Mouse (Mus musculus) stomach, postnatal 0 days (tissue): ENCODE results near the gene Rad51b. TPM values are rescaled to one million over a fixed set of nuclear protein-coding genes. Genes with fewer than 3 reads are reported as not detected.
A peak's percentile ranks its signal among the peaks of the same experiment; 100 is the strongest.

ENCODE experiments used
- ATAC-seq: fragments of 200-750 bp; cut with Nextera tagmentation; 2 replicates; pipeline ENCODE4 v1.8.0; 2017; ENCODE audit not compliant: low FRiP score, low TSS enrichment
- DNase-seq: peaks from one replicate; pipeline ENCODE4 v3.0.0-alpha.2; 2016; ENCODE audit warnings: low spot score
- H3K27ac ChIP-seq: fragments of 300-500 bp; sonication (generic); replicated peaks from 2 replicates; pipeline ENCODE4 v1.5.1; 2014; ENCODE audit warnings: mild to moderate bottlenecking, control low read depth
- H3K27me3 ChIP-seq: fragments of 300-500 bp; sonication (generic); 2 replicates; pipeline ENCODE4 v1.6.1; 2014; ENCODE audit warnings: low read length; ENCODE audit not compliant: control insufficient read depth, insufficient read depth
- H3K36me3 ChIP-seq: fragments of 300-500 bp; sonication (generic); 2 replicates; pipeline ENCODE4 v1.6.1; 2014; ENCODE audit warnings: low read length, mixed read lengths; ENCODE audit not compliant: control insufficient read depth, insufficient read depth
- H3K4me1 ChIP-seq: fragments of 300-500 bp; sonication (generic); replicated peaks from 2 replicates; pipeline ENCODE4 v1.6.1; 2014; ENCODE audit warnings: antibody characterized with exemption; ENCODE audit not compliant: control insufficient read depth, insufficient read depth
- H3K4me2 ChIP-seq: fragments of 300-500 bp; sonication (generic); replicated peaks from 2 replicates; pipeline ENCODE4 v1.6.1; 2014; ENCODE audit warnings: low read depth, mild to moderate bottlenecking, control low read depth, moderate library complexity
- H3K4me3 ChIP-seq: fragments of 300-500 bp; sonication (generic); 2 replicates; pipeline ENCODE4 v1.5.1; 2014; ENCODE audit warnings: low read depth, low read length, control low read depth
- H3K9ac ChIP-seq: fragments of 300-500 bp; sonication (generic); 2 replicates; pipeline ENCODE4 v1.6.1; 2014; ENCODE audit warnings: mild to moderate bottlenecking, low read length, control low read depth, mixed read lengths
- H3K9me3 ChIP-seq: fragments of 300-500 bp; sonication (generic); 2 replicates; pipeline ENCODE4 v1.6.1; 2016; ENCODE audit warnings: low read length; ENCODE audit not compliant: control insufficient read depth
- CTCF ChIP-seq: IDR thresholded peaks from 2 replicates; pipeline ENCODE4 v1.5.1; 2016; ENCODE audit warnings: antibody characterized with exemption, low read depth, mild to moderate bottlenecking, moderate library complexity
- EP300 ChIP-seq: optimal IDR thresholded peaks from 2 replicates; pipeline ENCODE3; 2016; ENCODE audit warnings: antibody characterized with exemption
- WGBS: fragments of 180-500 bp; shearing (Covaris S2); extraction: QIAGEN DNeasy Blood & Tissue Kit; methylation state at CpG from one replicate; pipeline ENCODE4 v1.1.7; 2014; 5-methylcytosine and 5-hydroxymethylcytosine counted together
- polyA plus RNA-seq: library from polyadenylated mRNA; unstranded; fragments of >200 nt; fragmentation: Nextera tagmentation; extraction: Ambion mirVana; gene quantifications from 2 replicates; pipeline ENCODE4 v1.2.1, GENCODE M21; 2015

The Rad51b gene
- polyA plus RNA-seq, 1 experiment from 2014 or later, result 2.0 TPM

DNA sequence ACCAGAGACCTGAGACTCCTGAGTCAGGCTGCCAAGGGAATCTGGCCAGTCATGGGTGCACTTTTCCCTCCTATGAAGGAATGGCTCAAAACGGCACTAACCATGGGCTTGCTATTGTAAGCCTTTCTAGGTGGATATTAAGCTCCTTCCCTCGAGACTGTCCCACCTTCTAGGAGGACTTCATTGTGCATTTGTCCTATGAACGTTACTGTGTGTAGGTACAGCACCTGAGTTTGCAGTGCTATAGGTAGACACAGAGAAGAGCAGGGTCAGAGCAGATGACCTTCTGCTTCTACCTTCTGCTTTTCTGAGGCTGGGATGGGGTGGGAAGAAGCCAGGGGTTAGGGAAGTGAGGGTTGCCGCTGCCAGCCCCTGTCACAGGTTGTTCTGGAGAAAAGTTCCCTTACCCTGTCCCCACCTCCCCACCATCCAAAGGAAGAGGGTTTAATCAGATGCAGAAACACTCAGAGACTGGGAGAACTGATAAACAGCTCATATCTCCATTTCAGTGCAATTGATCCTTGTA is 329.5 kb downstream of the Rad51b start:
- H3K9ac ChIP-seq, result no peak overlapping the region
- no peak for DNase-seq
- 0 out of 2 replicates have a peak, but pooled peaks cover 2% of the 10 kb centered on the region for H3K4me1 ChIP-seq
- no peak for ATAC-seq
- H3K27ac ChIP-seq, result peak overlapping the region; percentile 56
- H3K9me3 ChIP-seq, result no peaks in the 10 kb centered on the region
- H3K4me3 ChIP-seq, result no peak overlapping the region
- no peak overlapping the region for H3K4me2 ChIP-seq
- no peaks in the 10 kb centered on the region for H3K27me3 ChIP-seq
- 67% methylated on average over 4 of the region's 4 CpGs for WGBS
- TF ChIP-seq EP300, result no peak
- no peak for TF ChIP-seq CTCF
- no peaks in the 10 kb centered on the region for H3K36me3 ChIP-seq

DNA sequence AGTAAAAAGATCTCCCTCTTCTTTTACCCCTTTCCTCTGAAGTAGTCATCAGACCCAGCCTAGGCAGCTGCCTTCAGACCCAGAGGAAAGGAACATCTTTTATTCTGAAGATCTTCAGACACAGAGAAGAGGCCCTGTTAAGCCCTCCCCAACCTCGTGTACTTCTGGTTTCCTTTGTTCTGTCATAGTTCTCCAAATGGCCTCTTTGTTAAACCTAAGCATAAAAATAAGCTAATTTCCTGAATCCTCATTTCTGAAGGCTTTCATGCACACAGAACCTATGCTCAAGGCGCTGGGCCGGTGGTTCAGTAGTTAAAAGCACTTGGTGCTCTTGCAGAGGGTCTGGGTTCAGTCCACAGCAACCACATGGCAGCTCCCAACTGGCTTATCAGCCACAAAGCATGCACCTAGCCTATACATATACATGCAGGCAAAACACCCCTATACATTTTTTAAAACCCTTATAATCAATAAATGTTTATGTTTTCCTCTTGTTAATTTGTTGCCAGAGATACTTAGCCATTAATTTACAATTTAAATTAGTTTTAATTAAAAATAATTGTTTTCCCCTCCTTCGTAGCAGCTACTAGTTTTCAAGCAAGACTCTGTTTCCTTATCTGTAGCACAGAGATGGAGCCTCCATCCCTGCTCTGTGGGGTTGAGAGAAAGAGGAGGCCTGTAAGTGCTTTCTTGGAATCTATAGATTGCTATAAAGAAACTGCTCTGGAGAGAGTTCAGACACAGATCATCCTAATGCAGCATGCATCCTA is 330.5 kb downstream of the Rad51b start:
- no peaks in the 10 kb centered on the region for H3K36me3 ChIP-seq
- TF ChIP-seq EP300, result no peak
- no peak overlapping the region for H3K9ac ChIP-seq
- ATAC-seq (no peak), DNase-seq (no peak)
- H3K4me2 ChIP-seq, result no peak overlapping the region
- 68% methylated on average over 4 of the region's 4 CpGs for WGBS
- 0 out of 2 replicates have a peak overlapping the region, but pooled peaks have one; percentile 24 for H3K27ac ChIP-seq
- H3K4me1 ChIP-seq, result 0 out of 2 replicates have a peak, but pooled peaks cover 2% of the 10 kb centered on the region
- no peak overlapping the region for H3K4me3 ChIP-seq
- no peaks in the 10 kb centered on the region for H3K27me3 ChIP-seq
- no peaks in the 10 kb centered on the region for H3K9me3 ChIP-seq

DNA sequence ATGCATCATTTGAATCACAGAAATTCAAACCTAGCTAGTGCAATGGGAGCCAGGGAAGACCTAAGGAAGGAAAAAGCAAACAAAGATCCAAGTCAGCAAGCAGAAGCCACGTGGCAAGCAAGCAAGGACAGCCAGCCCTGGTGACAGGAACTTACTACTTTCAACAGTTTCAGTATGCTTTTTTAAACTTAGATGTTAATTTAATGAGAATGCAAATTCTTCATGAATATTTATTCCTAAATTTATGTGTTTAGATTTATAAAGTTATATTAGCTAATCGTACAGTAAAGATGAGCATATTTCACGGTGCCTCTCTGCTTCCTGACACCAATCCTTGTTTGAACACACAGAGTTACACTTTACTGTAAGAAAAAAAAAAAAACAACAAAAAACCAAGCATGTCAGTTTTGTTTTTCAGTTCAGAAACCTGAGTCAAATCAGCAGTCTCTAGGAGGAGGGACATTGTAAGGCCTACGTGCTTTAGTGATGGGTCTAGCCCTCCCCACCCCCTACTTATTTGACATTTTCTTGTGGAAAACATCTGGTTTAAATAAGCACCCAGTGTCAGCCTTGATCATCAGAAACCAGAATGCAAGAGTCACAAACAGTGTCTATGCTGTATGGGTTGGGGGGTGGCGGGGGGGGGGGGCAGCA is 331.2 kb downstream of the Rad51b start:
- H3K27ac ChIP-seq, result 0 out of 2 replicates have a peak overlapping the region, but pooled peaks have one; percentile 24
- no peaks in the 10 kb centered on the region for H3K36me3 ChIP-seq
- 0 out of 2 replicates have a peak, but pooled peaks cover 2% of the 10 kb centered on the region for H3K4me1 ChIP-seq
- no peaks in the 10 kb centered on the region for H3K27me3 ChIP-seq
- no peaks in the 10 kb centered on the region for H3K9me3 ChIP-seq
- no peak overlapping the region for H3K4me3 ChIP-seq
- H3K9ac ChIP-seq, result no peak overlapping the region
- no peak for TF ChIP-seq EP300
- TF ChIP-seq CTCF, result no peak
- ATAC-seq, result no peak
- WGBS, result 65% methylated on average over 5 of the region's 5 CpGs
- no peak overlapping the region for H3K4me2 ChIP-seq
- no peak for DNase-seq

DNA sequence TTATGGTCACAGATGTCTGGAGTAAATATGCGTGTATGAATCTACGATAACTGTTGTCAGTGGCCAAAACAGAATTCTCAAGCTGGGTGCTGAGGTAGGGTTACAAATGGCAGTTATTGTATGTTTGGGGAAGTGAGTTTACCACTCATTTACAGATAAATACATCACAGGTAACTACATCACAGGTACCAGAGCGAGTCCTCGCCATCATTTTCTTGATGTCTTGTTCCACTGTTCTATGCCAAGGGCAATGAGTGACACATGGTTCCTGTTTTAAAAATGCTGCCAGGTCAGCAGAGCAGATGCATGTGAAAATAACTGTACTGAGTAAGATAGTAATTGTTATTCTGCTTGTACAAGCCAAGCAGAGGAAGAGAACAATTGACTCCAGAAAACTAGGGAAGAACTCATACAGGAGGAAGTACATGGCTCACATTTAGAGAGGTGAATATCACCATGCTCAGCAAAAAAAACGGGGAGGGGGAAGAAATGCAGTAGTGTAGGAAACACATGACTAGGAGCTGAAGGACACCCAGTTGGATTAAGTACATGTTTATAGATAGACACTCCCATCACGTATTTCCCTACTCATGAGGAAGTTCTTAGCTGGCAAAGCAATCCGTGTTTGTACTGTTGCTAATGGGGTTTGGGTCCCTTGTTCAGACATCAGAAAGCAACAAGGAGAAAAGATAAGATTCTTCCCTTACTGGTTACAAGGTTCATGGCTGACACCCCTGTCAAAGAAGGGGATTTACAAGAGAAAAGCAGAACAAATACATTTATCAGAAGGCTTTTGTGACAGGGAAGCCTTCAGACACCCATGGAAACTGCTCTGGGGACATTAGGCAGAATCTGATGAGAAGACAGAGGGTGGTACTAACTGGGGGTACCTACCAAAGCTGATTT is 333.1 kb downstream of the Rad51b start:
- ATAC-seq, result peak; percentile 87
- DNase-seq, result no peak
- H3K4me2 ChIP-seq, result no peak overlapping the region
- TF ChIP-seq CTCF (no peak), EP300 (no peak)
- no peak overlapping the region for H3K9ac ChIP-seq
- 0 out of 2 replicates have a peak, but pooled peaks cover 2% of the 10 kb centered on the region for H3K4me1 ChIP-seq
- H3K27me3 ChIP-seq, result no peaks in the 10 kb centered on the region
- H3K27ac ChIP-seq, result peak overlapping the region; percentile 35; the same call in 1 of the 2 replicates
- H3K36me3 ChIP-seq, result no peaks in the 10 kb centered on the region
- no peaks in the 10 kb centered on the region for H3K9me3 ChIP-seq
- WGBS, result 62% methylated on average over 7 of the region's 7 CpGs
- H3K4me3 ChIP-seq, result no peak overlapping the region

DNA sequence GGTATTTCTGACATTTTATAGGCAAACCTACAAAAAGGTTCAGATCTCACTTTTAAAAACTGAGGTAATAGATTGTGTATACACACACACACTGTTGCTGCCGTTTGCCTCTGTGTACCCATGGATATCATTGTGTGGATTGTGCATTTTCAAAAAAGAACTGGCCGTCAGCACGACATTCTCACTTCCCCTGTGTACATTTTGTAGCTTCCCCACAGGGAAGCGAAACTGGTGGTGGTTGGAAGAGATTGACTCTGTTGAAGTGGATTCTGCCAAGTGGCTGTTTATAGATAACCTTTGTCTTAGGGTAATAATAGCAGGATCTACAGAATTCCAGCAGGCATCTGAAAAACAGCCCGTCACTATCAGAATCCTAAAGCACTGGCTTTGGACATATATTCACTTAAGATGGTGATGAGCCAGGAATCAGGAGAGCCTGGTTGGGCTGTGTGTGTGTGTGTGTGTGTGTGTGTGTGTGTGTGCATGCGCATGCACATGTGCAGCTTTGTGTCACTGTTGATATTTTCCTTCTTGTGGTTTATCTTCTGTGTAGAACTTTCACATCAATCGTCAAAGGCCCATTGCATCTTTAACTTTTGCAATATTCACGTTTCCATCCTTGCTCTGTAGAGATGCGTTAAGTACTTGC is 336.5 kb downstream of the Rad51b start:
- 75% methylated on average over 9 of the region's 9 CpGs for WGBS
- Histone ChIP-seq H3K4me1 (no peaks in the 10 kb centered on the region), H3K36me3 (no peaks in the 10 kb centered on the region), H3K27ac (no peak overlapping the region), H3K9me3 (no peaks in the 10 kb centered on the region), H3K9ac (no peak overlapping the region), H3K4me2 (no peak overlapping the region), H3K4me3 (no peak overlapping the region), H3K27me3 (no peaks in the 10 kb centered on the region)
- ATAC-seq (no peak), DNase-seq (no peak)
- no peak for TF ChIP-seq CTCF
- no peak for TF ChIP-seq EP300
